Mouse (Mus musculus) E14TG2a.4 (cell line): ENCODE data around the gene Mtss1l.

Experiments
- H3K27me3 ChIP-seq: 2 replicates; pipeline ENCODE4 v1.6.1; 2014; ENCODE audit warnings: low read length, control low read depth; ENCODE audit not compliant: insufficient read depth
- H3K36me3 ChIP-seq: 2 replicates; pipeline ENCODE4 v1.6.1; 2014; ENCODE audit warnings: low read length, control low read depth; ENCODE audit not compliant: insufficient read depth
- H3K4me1 ChIP-seq: replicated peaks from 2 replicates; pipeline ENCODE4 v1.6.1; 2014; ENCODE audit warnings: low read depth, low read length, control low read depth
- H3K4me3 ChIP-seq: replicated peaks from 2 replicates; pipeline ENCODE4 v1.5.1; 2014; ENCODE audit warnings: mild to moderate bottlenecking, low read length
- H3K9me3 ChIP-seq: 2 replicates; pipeline ENCODE4 v1.6.1; 2014; ENCODE audit warnings: low read length, control low read depth
- CTCF ChIP-seq: conservative IDR thresholded peaks from 2 replicates; pipeline ENCODE4 v1.5.1; 2014; ENCODE audit warnings: low read length
- NANOG ChIP-seq: IDR thresholded peaks from 2 replicates; pipeline ENCODE4 v1.6.1; 2014; ENCODE audit warnings: borderline replicate concordance, low read length, mixed read lengths
- POU5F1 ChIP-seq: IDR thresholded peaks from 2 replicates; pipeline ENCODE4 v1.6.1; 2014; ENCODE audit warnings: low read length, borderline replicate concordance

Mtss1l gene

DNA sequence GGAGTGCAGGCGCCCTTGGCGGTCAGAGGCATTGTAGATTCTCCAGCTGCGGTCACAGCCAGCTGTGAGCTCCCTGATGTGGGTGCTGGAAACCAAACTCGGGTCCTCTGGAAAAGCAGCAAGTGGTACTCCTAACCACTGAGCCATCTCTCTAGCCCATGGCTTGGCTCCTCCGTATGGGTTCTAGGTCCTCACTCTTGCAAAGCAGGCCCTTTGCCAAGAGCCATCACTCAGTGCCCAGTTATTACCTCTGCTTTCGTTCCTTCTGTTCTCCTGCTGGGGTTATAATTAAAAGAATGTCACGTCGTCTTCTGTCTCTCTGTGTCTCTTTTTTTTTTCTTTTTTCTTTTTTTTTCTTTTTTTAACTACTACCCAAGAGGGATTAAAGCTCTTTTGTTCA, 11.8 kb downstream of the Mtss1l start:
- peaks cover 20% of the 10 kb centered on the region for H3K27me3 ChIP-seq
- TF ChIP-seq CTCF (no peak), NANOG (no peak), POU5F1 (no peak)
- H3K36me3 ChIP-seq: peaks cover 27% of the 10 kb centered on the region
- no peak overlapping the region for H3K4me3 ChIP-seq
- H3K4me1 ChIP-seq: peaks cover 19% of the 10 kb centered on the region
- no peaks in the 10 kb centered on the region for H3K9me3 ChIP-seq

DNA sequence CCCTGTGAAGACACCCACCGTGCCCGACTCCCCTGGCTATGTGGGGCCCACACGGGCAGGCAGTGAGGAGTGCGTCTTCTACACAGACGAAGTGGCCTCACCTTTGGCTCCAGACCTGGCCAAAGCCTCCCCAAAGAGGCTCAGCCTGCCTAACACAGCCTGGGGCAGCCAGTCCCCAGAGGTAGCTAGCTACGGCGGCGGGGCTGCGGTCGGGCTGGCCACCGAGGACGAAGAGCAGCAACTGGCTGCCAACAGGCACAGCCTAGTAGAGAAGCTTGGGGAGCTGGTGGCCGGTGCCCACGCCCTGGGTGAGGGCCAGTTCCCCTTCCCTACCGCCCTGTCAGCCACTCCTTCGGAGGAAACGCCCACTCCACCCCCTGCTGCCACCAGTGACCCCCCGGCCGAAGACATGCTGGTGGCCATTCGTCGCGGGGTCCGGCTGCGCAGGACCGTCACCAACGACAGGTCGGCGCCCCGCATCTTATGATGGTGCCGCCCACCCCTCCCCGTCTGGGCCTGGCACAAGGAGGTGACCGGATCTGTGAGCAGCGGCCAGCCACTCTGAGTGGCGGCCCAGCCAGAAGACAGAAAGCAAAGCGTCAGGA, 17.4 kb downstream of the Mtss1l start:
- peak overlapping the region; percentile 77 for H3K4me3 ChIP-seq
- peaks cover 5% of the 10 kb centered on the region; the same call in 1 of the 2 replicates for H3K36me3 ChIP-seq

DNA sequence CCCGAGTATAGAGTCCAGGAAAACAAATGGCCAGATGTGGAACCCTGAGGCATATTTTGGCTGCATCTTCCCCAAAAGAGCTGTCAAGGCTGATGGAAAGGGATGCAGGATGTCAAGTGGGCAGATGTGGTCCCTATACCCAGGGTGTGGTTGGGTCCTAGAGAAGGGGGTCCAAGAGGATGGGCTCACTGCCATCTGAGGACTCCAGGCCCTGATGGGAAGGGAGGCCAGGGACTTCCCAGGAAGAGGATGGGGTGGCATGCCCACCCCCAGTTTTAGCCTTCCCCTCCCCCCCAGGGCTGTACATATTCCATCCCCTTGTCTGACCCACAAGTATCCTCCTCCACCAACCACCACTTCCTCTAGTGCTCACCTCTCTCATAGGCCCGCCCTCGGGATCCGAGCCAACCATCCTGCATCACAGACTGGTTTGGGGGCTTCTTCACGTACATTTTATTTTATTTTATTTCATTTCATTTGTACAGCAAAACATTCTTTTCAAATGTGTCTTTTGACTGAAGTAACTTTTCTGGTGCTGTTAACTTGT, 19.4 kb downstream of the Mtss1l start:
- TF ChIP-seq CTCF (no peak), NANOG (no peak), POU5F1 (no peak)
- H3K4me1 ChIP-seq: peaks cover 46% of the 10 kb centered on the region
- no peak overlapping the region for H3K4me3 ChIP-seq
- no peaks in the 10 kb centered on the region for H3K9me3 ChIP-seq
- peaks cover 25% of the 10 kb centered on the region for H3K27me3 ChIP-seq
- H3K36me3 ChIP-seq: peaks cover 5% of the 10 kb centered on the region; the same call in 1 of the 2 replicates

More for the DNA sequence above, 17.4 kb downstream of the Mtss1l start:
- TF ChIP-seq NANOG (no peak), CTCF (no peak), POU5F1 (no peak)
- H3K27me3 ChIP-seq: peaks cover 25% of the 10 kb centered on the region
- H3K9me3 ChIP-seq: no peaks in the 10 kb centered on the region
- H3K4me1 ChIP-seq: peaks cover 46% of the 10 kb centered on the region

DNA sequence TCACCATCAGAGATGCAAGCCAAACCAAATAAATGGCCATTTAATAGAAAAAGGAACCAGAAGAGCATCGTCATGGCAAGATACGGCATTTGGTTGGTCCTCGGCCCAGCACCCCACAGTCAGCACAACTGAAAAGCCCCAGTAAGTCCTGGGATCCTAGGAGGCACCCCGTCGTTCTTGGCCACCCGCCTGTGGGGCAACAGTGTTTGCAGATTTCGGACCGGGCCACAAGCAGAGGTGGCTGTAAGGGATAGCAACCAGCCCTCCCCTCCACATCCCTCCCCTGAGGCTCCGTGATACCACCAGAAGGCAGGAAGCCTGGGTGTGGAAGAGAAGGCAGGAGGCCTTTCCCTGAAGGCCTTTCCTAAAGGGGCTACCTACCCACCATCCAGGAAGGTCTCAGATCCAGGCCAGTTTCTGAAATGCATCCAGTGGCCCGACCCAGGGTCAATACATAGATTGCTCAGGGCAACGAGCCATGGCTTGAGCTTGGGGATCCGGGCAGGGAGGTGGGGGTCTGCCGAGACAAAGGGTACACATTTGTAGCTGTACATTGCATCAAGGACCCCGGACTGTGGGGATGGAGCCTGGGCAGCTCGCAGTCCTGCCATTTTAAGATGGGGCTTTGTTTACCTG, 20.7 kb downstream of the Mtss1l start:
- peaks cover 5% of the 10 kb centered on the region; the same call in 1 of the 2 replicates for H3K36me3 ChIP-seq
- H3K4me3 ChIP-seq: peak overlapping the region; percentile 51
- peaks cover 42% of the 10 kb centered on the region for H3K4me1 ChIP-seq
- no peaks in the 10 kb centered on the region for H3K9me3 ChIP-seq
- TF ChIP-seq POU5F1 (no peak), CTCF (no peak), NANOG (no peak)
- H3K27me3 ChIP-seq: peaks cover 23% of the 10 kb centered on the region

DNA sequence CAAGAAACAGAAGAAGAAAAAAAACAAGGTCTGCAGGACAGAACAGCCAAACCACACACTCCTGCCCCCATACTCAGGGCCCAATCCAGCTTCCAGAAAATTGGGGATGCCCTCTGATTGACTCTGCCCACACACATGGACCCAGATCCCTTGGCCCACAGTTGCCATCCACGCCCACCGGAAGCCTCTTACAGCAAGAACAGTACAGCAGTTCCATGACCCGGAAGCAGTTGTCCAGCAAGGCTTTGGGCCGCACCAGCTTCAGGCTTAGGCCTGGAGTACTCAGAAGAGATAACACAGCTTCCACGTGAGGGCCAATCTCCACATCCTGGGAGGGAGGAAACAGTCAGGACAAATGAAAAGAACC, 21.2 kb downstream of the Mtss1l start:
- H3K9me3 ChIP-seq: no peaks in the 10 kb centered on the region
- H3K4me3 ChIP-seq: peak overlapping the region; percentile 51
- H3K4me1 ChIP-seq: peaks cover 37% of the 10 kb centered on the region
- peaks cover 23% of the 10 kb centered on the region for H3K27me3 ChIP-seq
- H3K36me3 ChIP-seq: peaks cover 5% of the 10 kb centered on the region; the same call in 1 of the 2 replicates
- TF ChIP-seq CTCF (no peak), POU5F1 (no peak), NANOG (no peak)

DNA sequence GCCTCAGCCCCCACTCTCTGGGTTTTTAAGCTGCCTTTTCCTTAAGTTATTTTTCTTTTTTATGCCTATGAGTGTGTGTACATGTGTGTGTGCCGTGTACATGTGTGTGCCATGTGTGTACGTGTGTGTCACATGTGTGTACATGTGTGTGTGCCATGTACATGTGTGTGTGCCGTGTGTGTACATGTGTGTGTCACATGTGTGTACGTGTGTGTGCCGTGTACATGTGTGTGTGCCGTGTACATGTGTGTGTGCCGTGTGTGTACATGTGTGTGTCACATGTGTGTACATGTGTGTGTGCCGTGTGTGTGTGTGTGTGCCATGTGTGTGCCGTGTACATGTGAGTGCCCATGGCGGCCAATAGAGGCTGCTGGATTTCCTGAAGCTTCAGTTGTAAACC, 23.9 kb downstream of the Mtss1l start:
- Histone ChIP-seq H3K4me3 (no peak overlapping the region), H3K4me1 (peaks cover 17% of the 10 kb centered on the region; the same call in 1 of the 2 replicates), H3K9me3 (no peaks in the 10 kb centered on the region), H3K27me3 (peaks cover 3% of the 10 kb centered on the region; the same call in 1 of the 2 replicates), H3K36me3 (no peaks in the 10 kb centered on the region)
- TF ChIP-seq POU5F1 (no peak), CTCF (no peak), NANOG (no peak)

DNA sequence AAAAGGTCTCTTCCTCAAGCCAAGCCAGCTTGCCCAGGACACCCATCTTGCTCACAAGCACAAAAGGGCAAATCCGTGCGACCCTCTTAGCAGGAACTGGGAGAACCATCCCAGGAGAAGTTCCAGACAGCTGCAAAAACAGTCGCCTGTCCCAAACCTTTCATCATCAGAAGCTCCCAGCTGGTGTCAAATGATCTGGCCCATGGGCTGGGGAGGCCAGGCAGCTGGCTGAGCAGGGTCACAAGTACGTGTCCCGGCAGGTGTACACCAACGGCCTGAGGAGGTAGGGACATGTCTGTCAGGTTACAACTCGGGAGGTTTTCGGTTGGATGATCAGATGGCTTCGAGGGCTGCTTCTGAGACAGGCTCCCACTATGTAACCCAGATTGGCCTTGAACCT, 25.4 kb downstream of the Mtss1l start:
- Histone ChIP-seq H3K4me1 (peaks cover 23% of the 10 kb centered on the region), H3K36me3 (no peaks in the 10 kb centered on the region), H3K4me3 (no peak overlapping the region), H3K9me3 (no peaks in the 10 kb centered on the region), H3K27me3 (no peaks in the 10 kb centered on the region)
- no peak for TF ChIP-seq POU5F1
- no peak for TF ChIP-seq NANOG
- no peak for TF ChIP-seq CTCF

DNA sequence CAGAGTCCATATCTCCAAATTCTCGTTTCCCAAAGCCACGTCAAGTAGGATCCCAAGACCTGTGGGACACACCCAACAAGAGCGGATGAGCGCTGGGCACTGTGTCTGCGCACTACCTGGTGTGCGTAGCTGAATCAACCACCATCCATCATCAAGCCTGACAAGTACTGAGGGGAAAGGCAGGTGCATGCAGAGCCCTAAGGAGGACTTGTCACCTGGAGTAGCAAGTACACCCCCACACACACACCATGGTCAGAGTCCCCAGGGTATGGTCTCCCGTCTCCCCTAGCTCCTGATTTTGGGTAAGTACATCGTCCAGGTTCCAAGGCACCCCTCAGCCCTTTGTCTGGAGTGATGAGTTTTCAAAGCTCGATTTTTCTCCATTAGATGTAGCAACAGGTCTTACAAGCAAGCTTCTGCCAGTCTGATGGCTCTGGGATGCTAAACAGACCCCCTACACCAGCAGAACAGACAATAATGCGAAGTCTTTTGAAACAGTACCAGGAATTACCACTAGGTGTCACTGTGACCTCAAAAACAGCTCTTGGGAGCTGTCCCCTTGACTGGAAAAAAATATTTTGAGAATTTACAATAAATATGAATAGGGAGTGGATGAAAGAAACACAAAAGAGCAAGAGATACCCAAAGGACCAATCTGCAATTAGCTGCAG, 28.4 kb downstream of the Mtss1l start:
- no peak overlapping the region for H3K4me3 ChIP-seq
- H3K36me3 ChIP-seq: no peaks in the 10 kb centered on the region
- peak; percentile 90 for TF ChIP-seq CTCF
- TF ChIP-seq POU5F1: no peak
- no peaks in the 10 kb centered on the region for H3K9me3 ChIP-seq
- H3K27me3 ChIP-seq: no peaks in the 10 kb centered on the region
- H3K4me1 ChIP-seq: peaks cover 42% of the 10 kb centered on the region

DNA sequence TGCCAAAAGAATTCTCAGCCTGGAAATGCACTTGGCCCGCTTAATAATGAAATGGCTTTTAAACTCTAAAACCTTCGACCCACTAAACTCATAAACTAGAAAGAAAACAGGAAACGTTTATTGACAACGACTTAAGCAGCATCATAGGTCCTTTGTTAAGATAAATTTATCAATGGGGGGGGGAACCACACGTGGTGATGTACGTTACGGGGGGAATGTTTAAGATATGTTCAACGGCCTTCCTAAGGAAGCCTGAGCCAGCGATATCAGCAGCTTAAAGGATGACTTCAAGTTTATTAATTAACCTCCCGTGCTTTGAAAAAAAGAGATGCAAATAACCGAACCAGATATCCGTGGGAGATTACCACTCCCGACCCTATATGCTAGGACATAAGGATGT, 29.0 kb downstream of the Mtss1l start:
- H3K9me3 ChIP-seq: no peaks in the 10 kb centered on the region
- H3K27me3 ChIP-seq: no peaks in the 10 kb centered on the region
- TF ChIP-seq CTCF (no peak), POU5F1 (no peak), NANOG (no peak)
- H3K4me1 ChIP-seq: peaks cover 49% of the 10 kb centered on the region
- no peaks in the 10 kb centered on the region for H3K36me3 ChIP-seq
- no peak overlapping the region for H3K4me3 ChIP-seq
